Mouse (Mus musculus): Measurements from ENCODE around the gene Dpy19l3. TPM values are rescaled to one million over a fixed set of nuclear protein-coding genes. Genes with fewer than 3 reads are reported as not detected.

The Dpy19l3 gene
- total RNA-seq, 1 experiment from 2014 or later: 24.0 TPM

- no peak for ATAC-seq (replicated peaks in 1 of 2; ENCODE audit: insufficient read depth in 1 of 2, low FRiP score in 2 of 2, low TSS enrichment in 1 of 2, low read depth in 1 of 2, poor library complexity in 2 of 2, severe bottlenecking in 2 of 2)
Measured at GRCm38 (mm10) chr7:35663790-35664376, 90.4 kb downstream of the Dpy19l3 start.

- no peak for ATAC-seq (replicated peaks in 1 of 2; ENCODE audit: insufficient read depth in 1 of 2, low FRiP score in 2 of 2, low TSS enrichment in 1 of 2, low read depth in 1 of 2, poor library complexity in 2 of 2, severe bottlenecking in 2 of 2)
Measured at GRCm38 (mm10) chr7:35659173-35659572, 95.1 kb downstream of the Dpy19l3 start.

GRCm38 (mm10) chr7:35657829-35658228 lies 96.4 kb downstream of the Dpy19l3 start:
- ATAC-seq (replicated peaks in 1 of 2; ENCODE audit: insufficient read depth in 1 of 2, low FRiP score in 2 of 2, low TSS enrichment in 1 of 2, low read depth in 1 of 2, poor library complexity in 2 of 2, severe bottlenecking in 2 of 2): no peak

- ATAC-seq (replicated peaks in 1 of 2; ENCODE audit: insufficient read depth in 1 of 2, low FRiP score in 2 of 2, low TSS enrichment in 1 of 2, low read depth in 1 of 2, poor library complexity in 2 of 2, severe bottlenecking in 2 of 2): no peak
Measured at GRCm38 (mm10) chr7:35651583-35652270, 102.5 kb downstream of the Dpy19l3 start.

GRCm38 (mm10) chr7:35650716-35651410 lies 103.4 kb downstream of the Dpy19l3 start:
- no peak for ATAC-seq (replicated peaks in 1 of 2; ENCODE audit: insufficient read depth in 1 of 2, low FRiP score in 2 of 2, low TSS enrichment in 1 of 2, low read depth in 1 of 2, poor library complexity in 2 of 2, severe bottlenecking in 2 of 2)

- ATAC-seq (replicated peaks in 1 of 2; ENCODE audit: insufficient read depth in 1 of 2, low FRiP score in 2 of 2, low TSS enrichment in 1 of 2, low read depth in 1 of 2, poor library complexity in 2 of 2, severe bottlenecking in 2 of 2): peak in 1 of 2 experiments; percentile 50; a peak in 2 of 4 replicates
Measured at GRCm38 (mm10) chr7:35649071-35649470, 105.2 kb downstream of the Dpy19l3 start.

GRCm38 (mm10) chr7:35648239-35649069 lies 105.8 kb downstream of the Dpy19l3 start:
- no peak for ATAC-seq (replicated peaks in 1 of 2; ENCODE audit: insufficient read depth in 1 of 2, low FRiP score in 2 of 2, low TSS enrichment in 1 of 2, low read depth in 1 of 2, poor library complexity in 2 of 2, severe bottlenecking in 2 of 2)

- peak; percentile 86 to 89 for ATAC-seq (replicated peaks in 1 of 2; ENCODE audit: insufficient read depth in 1 of 2, low FRiP score in 2 of 2, low TSS enrichment in 1 of 2, low read depth in 1 of 2, poor library complexity in 2 of 2, severe bottlenecking in 2 of 2)
Measured at GRCm38 (mm10) chr7:35647101-35647698, 107.1 kb downstream of the Dpy19l3 start, which contains the start of gene Pdcd5. Gene Pdcd5, minus strand, starts transcription at chr7:35647521.

GRCm38 (mm10) chr7:35646317-35647081 lies 107.8 kb downstream of the Dpy19l3 start:
- ATAC-seq (replicated peaks in 1 of 2; ENCODE audit: insufficient read depth in 1 of 2, low FRiP score in 2 of 2, low TSS enrichment in 1 of 2, low read depth in 1 of 2, poor library complexity in 2 of 2, severe bottlenecking in 2 of 2): peak in 1 of 2 experiments; percentile 11; a peak in 1 of 4 replicates

GRCm38 (mm10) chr7:35640072-35640471 lies 114.2 kb downstream of the Dpy19l3 start:
- no peak for ATAC-seq (replicated peaks in 1 of 2; ENCODE audit: insufficient read depth in 1 of 2, low FRiP score in 2 of 2, low TSS enrichment in 1 of 2, low read depth in 1 of 2, poor library complexity in 2 of 2, severe bottlenecking in 2 of 2)

GRCm38 (mm10) chr7:35636874-35637273 lies 117.4 kb downstream of the Dpy19l3 start:
- ATAC-seq (replicated peaks in 1 of 2; ENCODE audit: insufficient read depth in 1 of 2, low FRiP score in 2 of 2, low TSS enrichment in 1 of 2, low read depth in 1 of 2, poor library complexity in 2 of 2, severe bottlenecking in 2 of 2): no peak

- ATAC-seq (replicated peaks in 1 of 2; ENCODE audit: insufficient read depth in 1 of 2, low FRiP score in 2 of 2, low TSS enrichment in 1 of 2, low read depth in 1 of 2, poor library complexity in 2 of 2, severe bottlenecking in 2 of 2): peak in 1 of 2 experiments; percentile 42; a peak in 1 of 4 replicates
Measured at GRCm38 (mm10) chr7:35636229-35636628, 118.0 kb downstream of the Dpy19l3 start.

Other genes with a start within 250 kb of the Dpy19l3 start
- not detected in 2 replicates for gene Tdrd12, start 216.7 kb downstream of the Dpy19l3 start, total RNA-seq (2017)
- gene Nudt19, start 198.2 kb downstream of the Dpy19l3 start, total RNA-seq (2017): 49.6 and 52.3 TPM in 2 replicates
- gene Rgs9bp, start 168.9 kb downstream of the Dpy19l3 start, total RNA-seq (2017): 0.19 and 0.84 TPM in 2 replicates
- gene Ankrd27, start 168.2 kb downstream of the Dpy19l3 start, total RNA-seq (2017): 37.3 and 42.2 TPM in 2 replicates
- 89.5 and 110 TPM in 2 replicates for gene Pdcd5, start 106.9 kb downstream of the Dpy19l3 start, total RNA-seq (2017)
- 24.5 and 31.0 TPM in 2 replicates for gene Zfp507, start 48.5 kb upstream of the Dpy19l3 start, total RNA-seq (2017)